Mouse (Mus musculus) ES-E14 (cell line): ENCODE results near the gene Fcamr.

Source experiments
- CHD2 ChIP-seq: IDR thresholded peaks from 2 replicates; pipeline ENCODE4 v1.6.1; 2014; ENCODE audit warnings: mild to moderate bottlenecking, low read depth, low read length, inconsistent platforms
- HCFC1 ChIP-seq: IDR thresholded peaks from 2 replicates; pipeline ENCODE4 v1.6.1; 2012; ENCODE audit warnings: low read length, inconsistent platforms, borderline replicate concordance; ENCODE audit not compliant: insufficient read depth
- MAFK ChIP-seq: IDR thresholded peaks from 2 replicates; pipeline ENCODE4 v1.6.1; 2014; ENCODE audit warnings: mild to moderate bottlenecking, low read depth, low read length, inconsistent platforms; ENCODE audit not compliant: insufficient read depth
- ZNF384 ChIP-seq: IDR thresholded peaks from 2 replicates; pipeline ENCODE4 v1.6.1; 2012; ENCODE audit warnings: low read depth, low read length, inconsistent platforms

GRCm38 (mm10) chr1:130787001-130787400 lies 13.7 kb upstream of the Fcamr start:
- TF ChIP-seq HCFC1: no peak
- TF ChIP-seq CHD2: no peak
- TF ChIP-seq ZNF384: no peak
- TF ChIP-seq MAFK: no peak
